Mouse (Mus musculus) embryonic facial prominence, embryonic 14.5 days (tissue): ENCODE data around the gene 1110032A03Rik. TPM values are rescaled to one million over a fixed set of nuclear protein-coding genes. Genes with fewer than 3 reads are reported as not detected.

ENCODE experiments used
- ATAC-seq: fragments of 200-750 bp; cut with Nextera tagmentation; 2 replicates; pipeline ENCODE4 v1.8.0; 2017; ENCODE audit warnings: low read depth, moderate number of reproducible peaks, moderate TSS enrichment
- DNase-seq: peaks from one replicate; pipeline ENCODE4 v3.0.0-alpha.2; 2015; ENCODE audit warnings: low spot score
- H3K27ac ChIP-seq: fragments of 300-500 bp; sonication (generic); replicated peaks from 2 replicates; pipeline ENCODE4 v1.5.1; 2014; ENCODE audit warnings: low read depth, mild to moderate bottlenecking, low read length, moderate library complexity
- H3K27me3 ChIP-seq: fragments of 300-500 bp; sonication (generic); replicated peaks from 2 replicates; pipeline ENCODE4 v1.6.1; 2014; ENCODE audit warnings: low read length; ENCODE audit not compliant: control insufficient read depth, insufficient read depth
- H3K36me3 ChIP-seq: fragments of 300-500 bp; sonication (generic); 2 replicates; pipeline ENCODE4 v1.6.1; 2014; ENCODE audit warnings: low read length, mixed read lengths; ENCODE audit not compliant: control insufficient read depth, insufficient read depth
- H3K4me1 ChIP-seq: fragments of 300-500 bp; sonication (generic); 2 replicates; pipeline ENCODE4 v1.6.1; 2014; ENCODE audit warnings: antibody characterized with exemption, low read length; ENCODE audit not compliant: control insufficient read depth, insufficient read depth
- H3K4me2 ChIP-seq: fragments of 300-500 bp; sonication (generic); 2 replicates; pipeline ENCODE4 v1.6.1; 2014; ENCODE audit warnings: low read depth, mild to moderate bottlenecking, low read length, moderate library complexity, mixed read lengths
- H3K4me3 ChIP-seq: fragments of 300-500 bp; sonication (generic); 2 replicates; pipeline ENCODE4 v1.5.1; 2014; ENCODE audit warnings: low read depth, mild to moderate bottlenecking, low read length
- H3K9ac ChIP-seq: fragments of 300-500 bp; sonication (generic); 2 replicates; pipeline ENCODE4 v1.6.1; 2014; ENCODE audit warnings: low read depth, mild to moderate bottlenecking, low read length, moderate library complexity, mixed read lengths
- H3K9me3 ChIP-seq: fragments of 300-500 bp; sonication (generic); 2 replicates; pipeline ENCODE4 v1.6.1; 2016; ENCODE audit warnings: low read length; ENCODE audit not compliant: control insufficient read depth
- WGBS: fragments of 180-500 bp; shearing (Covaris S2); extraction: QIAGEN DNeasy Blood & Tissue Kit; methylation state at CpG from one replicate; pipeline ENCODE4 v1.1.7; 2014; 5-methylcytosine and 5-hydroxymethylcytosine counted together
- polyA plus RNA-seq: library from polyadenylated mRNA; unstranded; fragments of >200 nt; fragmentation: Nextera tagmentation; extraction: Ambion mirVana; gene quantifications from 2 replicates; pipeline ENCODE4 v1.2.1, GENCODE M21; 2014

The 1110032A03Rik gene
- 32.5 and 41.2 TPM in 2 replicates for polyA plus RNA-seq

GRCm38 (mm10) chr9:50774991-50775612 lies at the start of gene 1110032A03Rik, which contains the start of gene Alg9:
TSS of gene 1110032A03Rik (minus strand) at chr9:50775520.
TSS of gene Alg9 (plus strand) at chr9:50775019.
- ATAC-seq (peak; percentile 89), DNase-seq (peak; percentile 89)
- peaks cover 42% of the 10 kb centered on the region for H3K36me3 ChIP-seq
- WGBS, result under 1% methylated on average over 29 of the region's 51 CpGs
- peak within 1 kb of the TSS; percentile 95 for H3K4me3 ChIP-seq
- peak within 1 kb of the TSS; percentile 90 for H3K27ac ChIP-seq
- H3K4me1 ChIP-seq, result peaks cover 15% of the 10 kb centered on the region; the same call in 1 of the 2 replicates
- H3K9ac ChIP-seq, result peak within 1 kb of the TSS; percentile 93
- no peaks in the 10 kb centered on the region for H3K9me3 ChIP-seq
- no peaks in the 10 kb centered on the region for H3K27me3 ChIP-seq
- peak within 1 kb of the TSS; percentile 83 for H3K4me2 ChIP-seq

GRCm38 (mm10) chr9:50823779-50824453 lies 48.6 kb upstream of the 1110032A03Rik start:
- no peak for ATAC-seq

GRCm38 (mm10) chr9:50822216-50822615 lies 46.9 kb upstream of the 1110032A03Rik start:
- Histone ChIP-seq H3K9me3 (no peaks in the 10 kb centered on the region), H3K4me3 (no peak overlapping the region), H3K27me3 (no peaks in the 10 kb centered on the region), H3K36me3 (peaks cover 43% of the 10 kb centered on the region), H3K27ac (no peak overlapping the region), H3K4me1 (no peaks in the 10 kb centered on the region), H3K4me2 (no peak overlapping the region), H3K9ac (no peak overlapping the region)
- ATAC-seq, result no peak
- WGBS, result 94% methylated on average over 5 of the region's 5 CpGs
- DNase-seq, result no peak

More at GRCm38 (mm10) chr9:50823779-50824453, 48.6 kb upstream of the 1110032A03Rik start:
- H3K4me2 ChIP-seq, result no peak overlapping the region
- no peaks in the 10 kb centered on the region for H3K4me1 ChIP-seq
- DNase-seq, result no peak
- no peaks in the 10 kb centered on the region for H3K27me3 ChIP-seq
- H3K27ac ChIP-seq, result no peak overlapping the region
- H3K4me3 ChIP-seq, result no peak overlapping the region
- WGBS, result 89% methylated on average over 11 of the region's 11 CpGs
- no peak overlapping the region for H3K9ac ChIP-seq
- no peaks in the 10 kb centered on the region for H3K9me3 ChIP-seq
- H3K36me3 ChIP-seq, result peaks cover 39% of the 10 kb centered on the region

- no peak overlapping the region for H3K4me2 ChIP-seq
- H3K4me1 ChIP-seq, result no peaks in the 10 kb centered on the region
- H3K36me3 ChIP-seq, result peaks cover 49% of the 10 kb centered on the region
- H3K27me3 ChIP-seq, result no peaks in the 10 kb centered on the region
- H3K4me3 ChIP-seq, result no peak overlapping the region
- H3K9ac ChIP-seq, result no peak overlapping the region
- ATAC-seq (no peak), DNase-seq (no peak)
- no peak overlapping the region for H3K27ac ChIP-seq
- WGBS, result 90% methylated on average over 6 of the region's 6 CpGs
- H3K9me3 ChIP-seq, result no peaks in the 10 kb centered on the region
Measured at GRCm38 (mm10) chr9:50821651-50822050, 46.3 kb upstream of the 1110032A03Rik start.

GRCm38 (mm10) chr9:50819716-50820115 lies 44.4 kb upstream of the 1110032A03Rik start:
- no peaks in the 10 kb centered on the region for H3K4me1 ChIP-seq
- WGBS, result 86% methylated on average over 6 of the region's 6 CpGs

GRCm38 (mm10) chr9:50818050-50818449 lies 42.7 kb upstream of the 1110032A03Rik start:
- Histone ChIP-seq H3K9me3 (no peaks in the 10 kb centered on the region), H3K4me3 (no peak overlapping the region), H3K9ac (no peak overlapping the region), H3K4me1 (no peaks in the 10 kb centered on the region), H3K27me3 (no peaks in the 10 kb centered on the region), H3K36me3 (peaks cover 62% of the 10 kb centered on the region), H3K27ac (no peak overlapping the region), H3K4me2 (no peak overlapping the region)
- WGBS, result 85% methylated on average over 6 of the region's 6 CpGs
- ATAC-seq (no peak), DNase-seq (no peak)

More at GRCm38 (mm10) chr9:50819716-50820115, 44.4 kb upstream of the 1110032A03Rik start:
- Histone ChIP-seq H3K36me3 (peaks cover 56% of the 10 kb centered on the region), H3K27ac (no peak overlapping the region), H3K4me3 (no peak overlapping the region), H3K9me3 (no peaks in the 10 kb centered on the region), H3K9ac (no peak overlapping the region), H3K4me2 (no peak overlapping the region), H3K27me3 (no peaks in the 10 kb centered on the region)
- no peak for ATAC-seq
- no peak for DNase-seq

GRCm38 (mm10) chr9:50816512-50816911 lies 41.2 kb upstream of the 1110032A03Rik start:
- Histone ChIP-seq H3K4me2 (no peak overlapping the region), H3K36me3 (peaks cover 52% of the 10 kb centered on the region), H3K9ac (no peak overlapping the region), H3K27me3 (no peaks in the 10 kb centered on the region), H3K9me3 (no peaks in the 10 kb centered on the region), H3K4me1 (no peaks in the 10 kb centered on the region), H3K4me3 (no peak overlapping the region), H3K27ac (no peak overlapping the region)
- ATAC-seq (no peak), DNase-seq (no peak)
- 94% methylated on average over 1 of the region's 1 CpGs for WGBS

GRCm38 (mm10) chr9:50815666-50816065 lies 40.3 kb upstream of the 1110032A03Rik start:
- Histone ChIP-seq H3K9ac (no peak overlapping the region), H3K27me3 (no peaks in the 10 kb centered on the region), H3K27ac (no peak overlapping the region), H3K4me2 (no peak overlapping the region), H3K36me3 (peaks cover 57% of the 10 kb centered on the region), H3K9me3 (no peaks in the 10 kb centered on the region), H3K4me3 (no peak overlapping the region), H3K4me1 (no peaks in the 10 kb centered on the region)
- DNase-seq (no peak), ATAC-seq (no peak)
- WGBS, result 94% methylated on average over 4 of the region's 4 CpGs
